Mouse (Mus musculus): ENCODE data around the gene Lsm4. TPM values are rescaled to one million over a fixed set of nuclear protein-coding genes. Genes with fewer than 3 reads are reported as not detected.

Gene Lsm4
- total and polyA plus RNA-seq, 3 experiments = 152 to 2,024 (median 514) TPM

GRCm38 (mm10) chr8:70649324-70649723 lies 23.7 kb upstream of the Lsm4 start:
- peaks cover 2 to 24% of the 10 kb centered on the region in 2 experiments; a peak in 3 of 4 replicates for H3K36me3 ChIP-seq (ENCODE audit: control insufficient read depth in 1 of 2, insufficient read depth in 2 of 2, low read length in 2 of 2)
- TF ChIP-seq TCF12 (IDR thresholded peaks at IDR 0.05; ENCODE audit: low read depth, low read length) (peak; percentile 61), MXI1 (IDR thresholded peaks at IDR 0.05; ENCODE audit: low read depth, low read length) (peak; percentile 71), POLR2A (IDR thresholded peaks at IDR 0.05; ENCODE audit: control insufficient read depth in 1 of 2, insufficient read depth in 1 of 2, low read depth in 1 of 2, low read length in 2 of 2, poor library complexity in 1 of 2) (0 out of 4 replicates have a peak, but pooled peaks of 1 of the 2 experiments have one; percentile 19), ZC3H11A (IDR thresholded peaks at IDR 0.05; ENCODE audit: low read depth, low read length) (no peak), CHD2 (IDR thresholded peaks at IDR 0.05; ENCODE audit: low read length) (no peak), POLR2AphosphoS5 (IDR thresholded peaks at IDR 0.05; ENCODE audit: borderline replicate concordance, low read depth, low read length) (no peak), USF2 (IDR thresholded peaks at IDR 0.05; ENCODE audit: borderline replicate concordance in 1 of 2, insufficient read depth in 1 of 2, low read depth in 1 of 2, low read length in 2 of 2) (peak in 1 of 2 experiments; percentile 50; a peak in 1 of 4 replicates), RCOR1 (IDR thresholded peaks at IDR 0.05; ENCODE audit: low read depth, low read length) (peak; percentile 64; the same call in 1 of the 2 replicates), RAD21 (IDR thresholded peaks at IDR 0.05; ENCODE audit: low read depth, low read length) (no peak), JUND (IDR thresholded peaks at IDR 0.05; ENCODE audit: low read depth, low read length) (no peak), TBP (IDR thresholded peaks at IDR 0.05; ENCODE audit: low read depth, low read length) (0 out of 2 replicates have a peak, but pooled peaks have one; percentile 4), ZMIZ1 (IDR thresholded peaks at IDR 0.05; ENCODE audit: low read depth, low read length) (no peak), TAL1 (IDR thresholded peaks at IDR 0.05; ENCODE audit: low read length) (peak; percentile 18; the same call in 1 of the 2 replicates), NELFE (IDR thresholded peaks at IDR 0.05; ENCODE audit: low read depth, low read length) (0 out of 2 replicates have a peak, but pooled peaks have one; percentile 7), BHLHE40 (IDR thresholded peaks at IDR 0.05; ENCODE audit: borderline replicate concordance, low read depth, low read length) (peak; percentile 80), EP300 (IDR thresholded peaks at IDR 0.05; ENCODE audit: low read depth in 1 of 2, low read length in 2 of 2) (peak; percentile 37 to 70), USF1 (IDR thresholded peaks at IDR 0.05; ENCODE audit: low read depth, low read length) (peak; percentile 92), POLR2AphosphoS2 (IDR thresholded peaks at IDR 0.05; ENCODE audit: low read length) (peak; percentile 52; the same call in 1 of the 2 replicates), MYC (IDR thresholded peaks at IDR 0.05; ENCODE audit: low read depth, low read length) (no peak), SIN3A (IDR thresholded peaks at IDR 0.05; ENCODE audit: low read length) (peak; percentile 55), HCFC1 (IDR thresholded peaks at IDR 0.05; ENCODE audit: low read depth, low read length) (0 out of 2 replicates have a peak, but pooled peaks have one; percentile 4), GATA1 (IDR thresholded peaks at IDR 0.05; ENCODE audit: low read depth, low read length) (peak; percentile 62), UBTF (IDR thresholded peaks at IDR 0.05; ENCODE audit: borderline replicate concordance, insufficient read depth, low read depth, low read length) (no peak), KAT2A (conservative IDR thresholded peaks at IDR 0.05; ENCODE audit: low read depth, low read length) (no peak), ELF1 (IDR thresholded peaks at IDR 0.05; ENCODE audit: low read depth, low read length) (no peak), MAFK (IDR thresholded peaks at IDR 0.05; ENCODE audit: borderline replicate concordance, low read depth, low read length) (no peak), CHD1 (IDR thresholded peaks at IDR 0.05; ENCODE audit: low read depth, low read length) (no peak), ETS1 (IDR thresholded peaks at IDR 0.05; ENCODE audit: low read depth, low read length) (peak; percentile 88), GABPA (IDR thresholded peaks at IDR 0.05; ENCODE audit: low read depth, low read length) (no peak)
- peak overlapping the region; percentile 26 for H3K9ac ChIP-seq (ENCODE audit: control insufficient read depth, low read depth, low read length, poor library complexity, severe bottlenecking)
- H3K27me3 ChIP-seq (ENCODE audit: control insufficient read depth in 1 of 2, insufficient read depth in 2 of 2, low read length in 2 of 2) = no peaks in the 10 kb centered on the region
- peak overlapping the region; percentile 70 for H3K27ac ChIP-seq (ENCODE audit: control insufficient read depth, low read depth, low read length)
- H3K4me3 ChIP-seq (ENCODE audit: control insufficient read depth in 1 of 2, insufficient read depth in 1 of 2, low read depth in 2 of 2, low read length in 2 of 2) = no peak overlapping the region
- H3K4me1 ChIP-seq (ENCODE audit: control insufficient read depth in 1 of 2, insufficient read depth in 2 of 2, low read length in 2 of 2) = peaks cover 9 to 30% of the 10 kb centered on the region in 2 experiments
- no peaks in the 10 kb centered on the region for H3K79me2 ChIP-seq (ENCODE audit: control insufficient read depth, insufficient read depth, low read length, poor library complexity)
- no peaks in the 10 kb centered on the region for H3K9me3 ChIP-seq (replicated peaks; ENCODE audit: insufficient read depth, low read length)
- peak; percentile 94 for DNase-seq (ENCODE audit: low read depth, low spot score)

Measured in MEL (cell line).